Mouse (Mus musculus) G1E (cell line): ENCODE results near the gene Tarbp2.

Experiments
- CTCF ChIP-seq: IDR thresholded peaks from 2 replicates; pipeline ENCODE4 v1.5.1; 2012; ENCODE audit warnings: low read depth, low read length, inconsistent platforms, mixed read lengths
- GATA1 ChIP-seq: IDR thresholded peaks from 2 replicates; pipeline ENCODE4 v1.6.1; 2012; ENCODE audit warnings: borderline replicate concordance, low read length, inconsistent platforms, mixed read lengths
- GATA2 ChIP-seq: IDR thresholded peaks from 2 replicates; pipeline ENCODE4 v1.6.1; 2012; ENCODE audit warnings: low read depth, low read length, inconsistent platforms, borderline replicate concordance
- POLR2AphosphoS5 ChIP-seq: IDR thresholded peaks from 2 replicates; pipeline ENCODE4 v1.6.1; 2012; ENCODE audit warnings: low read depth, low read length, inconsistent platforms; ENCODE audit not compliant: insufficient replicate concordance
- TAL1 ChIP-seq: conservative IDR thresholded peaks from 2 replicates; pipeline ENCODE4 v1.6.1; 2012; ENCODE audit warnings: low read depth, low read length, inconsistent platforms, mixed read lengths

DNA sequence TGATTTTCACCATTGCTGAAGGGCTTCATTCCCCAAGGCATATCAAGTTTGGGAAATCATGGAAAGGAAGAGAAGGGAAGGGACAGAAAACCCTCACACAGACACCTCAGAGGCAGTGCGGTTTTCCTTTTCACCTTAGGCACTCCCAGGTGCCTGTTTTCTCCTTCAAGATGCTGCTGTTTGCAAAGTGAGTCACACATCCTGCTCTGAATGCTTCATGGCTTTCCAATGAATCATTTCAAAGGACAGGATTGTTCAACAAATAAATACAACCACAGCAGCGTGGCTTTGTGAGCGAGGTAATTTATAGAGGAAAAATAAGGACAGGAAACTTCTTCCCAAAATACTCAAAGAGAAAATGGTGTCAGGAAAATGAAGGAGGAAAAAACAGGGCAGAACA lies 54.1 kb downstream of the Tarbp2 start:
- TF ChIP-seq CTCF (no peak), GATA1 (no peak), POLR2AphosphoS5 (no peak), GATA2 (no peak), TAL1 (no peak)
